Mouse (Mus musculus) macrophage (primary cell): ENCODE data around the gene Scly. TPM values are rescaled to one million over a fixed set of nuclear protein-coding genes. Genes with fewer than 3 reads are reported as not detected.

Source experiments
- H3K27ac ChIP-seq: fragments of 350-480 bp; formaldehyde crosslinking; 2 replicates; pipeline ENCODE4 v1.9.0; 2021
- H3K36me3 ChIP-seq: fragments of 350-480 bp; formaldehyde crosslinking; 2 replicates; pipeline ENCODE4 v1.9.0; 2021; ENCODE audit errors: inconsistent target
- H3K4me3 ChIP-seq: fragments of 350-480 bp; formaldehyde crosslinking; 2 replicates; pipeline ENCODE4 v1.9.0; 2021; ENCODE audit errors: inconsistent target
- H3K79me2 ChIP-seq: fragments of 350-480 bp; formaldehyde crosslinking; 2 replicates; pipeline ENCODE4 v1.9.0; 2021; ENCODE audit errors: inconsistent target
- WGBS: methylation state at CpG from one replicate; pipeline ENCODE4 v1.1.7; 2026; ENCODE audit warnings: inconsistent platforms; ENCODE audit not compliant: missing documents; 5-methylcytosine and 5-hydroxymethylcytosine counted together
- polyA plus RNA-seq: library from polyadenylated mRNA; stranded (reverse); fragments of 250-400 nt; gene quantifications from 3 replicates; pipeline ENCODE4 v1.2.4, GENCODE M21; 2018; ENCODE audit warnings: inconsistent platforms

Scly gene
- polyA plus RNA-seq, 1 experiment from 2014 or later, result 82.9 TPM

- Histone ChIP-seq H3K27ac (no peak overlapping the region), H3K79me2 (no peaks in the 10 kb centered on the region), H3K4me3 (no peak overlapping the region), H3K36me3 (no peaks in the 10 kb centered on the region)
- 96% methylated on average over 16 of the region's 16 CpGs for WGBS
These were observed 66.9 kb downstream of the Scly start for GRCm38 (mm10) chr1:91364822-91365644.

DNA sequence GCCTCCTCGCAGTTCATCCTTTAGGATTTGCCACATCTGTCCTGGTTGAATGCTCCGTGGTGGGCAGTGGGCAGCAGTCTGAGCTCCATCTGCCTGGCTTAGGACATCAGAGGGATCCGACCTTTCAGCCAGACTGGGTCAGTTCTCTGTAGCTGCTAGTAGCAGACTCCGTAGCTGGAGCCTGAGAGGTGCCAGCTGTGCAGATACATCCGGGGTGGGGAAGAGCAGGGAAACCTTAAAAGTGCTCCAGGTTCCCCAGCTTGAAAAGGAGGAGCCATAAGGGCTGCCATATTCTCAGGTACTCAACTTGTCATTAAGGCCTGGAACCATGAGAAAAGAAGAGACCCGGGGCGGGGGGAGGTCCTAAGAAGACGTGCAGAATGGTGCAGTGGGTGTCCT lies 67.7 kb downstream of the Scly start:
- Histone ChIP-seq H3K36me3 (no peaks in the 10 kb centered on the region), H3K4me3 (no peak overlapping the region)
- 48% methylated on average over 8 of the region's 8 CpGs for WGBS

GRCm38 (mm10) chr1:91366215-91367108 lies 68.3 kb downstream of the Scly start, which contains the start of gene Erfe:
Erfe (plus strand) TSS chr1:91366430.
- no peak within 1 kb of the TSS for H3K27ac ChIP-seq
- H3K4me3 ChIP-seq, result no peak within 1 kb of the TSS
- 5% methylated on average over 65 of the region's 68 CpGs for WGBS
- H3K79me2 ChIP-seq, result no peaks in the 10 kb centered on the region
- peaks cover under 1% of the 10 kb centered on the region; the same call in 1 of the 2 replicates for H3K36me3 ChIP-seq

More for the DNA sequence above, 67.7 kb downstream of the Scly start:
- Histone ChIP-seq H3K79me2 (no peaks in the 10 kb centered on the region), H3K27ac (no peak overlapping the region)

DNA sequence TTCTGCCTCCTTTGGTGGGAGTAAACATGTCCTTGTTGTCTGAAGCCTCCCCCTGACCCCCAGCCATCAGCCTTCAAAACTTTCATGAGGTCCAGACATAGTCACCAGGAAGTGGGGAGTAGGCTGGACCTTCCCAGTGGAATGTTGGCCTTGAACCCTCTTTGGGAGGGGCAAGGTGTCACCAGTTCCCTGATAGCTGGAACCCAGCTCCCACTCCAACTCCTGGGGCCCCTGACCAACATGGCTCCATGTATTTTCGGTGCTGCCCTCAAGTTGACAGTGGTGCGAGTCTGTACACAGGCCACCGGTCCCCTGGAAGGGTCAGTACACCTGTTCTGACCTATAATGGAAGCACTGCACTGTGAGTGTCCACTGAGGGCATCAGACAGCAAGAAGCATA lies 69.2 kb downstream of the Scly start:
- Histone ChIP-seq H3K27ac (no peak overlapping the region), H3K79me2 (no peaks in the 10 kb centered on the region), H3K4me3 (no peak overlapping the region), H3K36me3 (peaks cover 9% of the 10 kb centered on the region; the same call in 1 of the 2 replicates)
- 100% methylated on average over 3 of the region's 3 CpGs for WGBS

GRCm38 (mm10) chr1:91369408-91369807 lies 71.3 kb downstream of the Scly start:
- H3K4me3 ChIP-seq, result no peak overlapping the region
- H3K36me3 ChIP-seq, result peaks cover 30% of the 10 kb centered on the region
- H3K79me2 ChIP-seq, result no peaks in the 10 kb centered on the region
- no peak overlapping the region for H3K27ac ChIP-seq
- 86% methylated on average over 4 of the region's 4 CpGs for WGBS

DNA sequence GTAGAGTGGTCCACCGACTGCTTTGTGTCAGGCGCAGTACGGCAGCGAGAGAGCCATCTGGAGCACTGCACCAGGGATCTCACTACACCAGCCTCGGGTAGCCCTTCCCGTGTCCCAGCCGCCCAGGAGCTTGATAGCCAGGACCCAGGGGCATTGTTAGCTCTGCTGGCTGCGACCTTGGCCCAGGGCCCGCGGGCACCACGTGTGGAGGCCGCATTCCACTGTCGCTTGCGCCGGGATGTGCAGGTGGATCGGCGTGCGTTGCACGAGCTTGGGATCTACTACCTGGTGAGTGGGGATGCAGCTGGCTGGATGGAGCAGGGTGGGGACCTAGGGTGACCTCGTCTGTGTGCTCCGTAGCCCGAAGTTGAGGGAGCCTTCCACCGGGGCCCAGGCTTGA lies 71.9 kb downstream of the Scly start:
- Histone ChIP-seq H3K4me3 (no peak overlapping the region), H3K27ac (no peak overlapping the region), H3K36me3 (peaks cover 37% of the 10 kb centered on the region), H3K79me2 (no peaks in the 10 kb centered on the region)
- WGBS, result 93% methylated on average over 23 of the region's 23 CpGs

Other genes starting within 250 kb of the Scly start
- 0.10 to 0.59 TPM in 2 of 3 replicates, not detected in the other for gene Rbm44, start 153.2 kb upstream of the Scly start, polyA plus RNA-seq
- gene Ramp1, start 118.5 kb upstream of the Scly start, polyA plus RNA-seq, result 1.4 to 9.6 TPM (median 1.5 TPM) in 3 replicates
- gene Ube2f, start 48.0 kb upstream of the Scly start, polyA plus RNA-seq, result 70.3 to 99.4 TPM (median 73.8 TPM) in 3 replicates
- not detected in 3 replicates for gene Espnl, start 23.7 kb downstream of the Scly start, polyA plus RNA-seq
- not detected in 3 replicates for gene Klhl30, start 52.7 kb downstream of the Scly start, polyA plus RNA-seq
- gene Erfe, start 68.1 kb downstream of the Scly start, polyA plus RNA-seq, result not detected in 3 replicates
- gene Ilkap, start 100.5 kb downstream of the Scly start, polyA plus RNA-seq, result 31.1 to 39.6 TPM (median 37.3 TPM) in 3 replicates
- 10.1 to 23.1 TPM (median 15.9 TPM) in 3 replicates for gene Hes6, start 115.7 kb downstream of the Scly start, polyA plus RNA-seq
- gene Per2, start 161.0 kb downstream of the Scly start, polyA plus RNA-seq, result 0.40 to 0.49 TPM (median 0.47 TPM) in 3 replicates
- 2.7 to 4.3 TPM (median 3.1 TPM) in 3 replicates for gene Traf3ip1, start 196.3 kb downstream of the Scly start, polyA plus RNA-seq
- 2.5 to 4.2 TPM (median 2.9 TPM) in 3 replicates for gene Asb1, start 242.2 kb downstream of the Scly start, polyA plus RNA-seq